Mouse (Mus musculus) small intestine, adult 2 months (tissue): ENCODE measurements around the gene Stc2.

Source experiments
- CTCF ChIP-seq: fragments of 200-500 bp; IDR thresholded peaks from 2 replicates; pipeline ENCODE4 v1.5.1; 2012; ENCODE audit warnings: low read depth, mild to moderate bottlenecking, control low read depth, inconsistent platforms, low read length, moderate library complexity, mixed read lengths; ENCODE audit not compliant: insufficient replicate concordance, insufficient read length; ENCODE audit errors: extremely low read depth
- POLR2A ChIP-seq: fragments of 200-500 bp; IDR thresholded peaks from 2 replicates; pipeline ENCODE4 v1.6.1; 2012; ENCODE audit warnings: low read depth, mild to moderate bottlenecking, control low read depth, inconsistent platforms, low read length, moderate library complexity

GRCm38 (mm10) chr11:31362330-31362729 is 7.5 kb downstream of the Stc2 start:
- TF ChIP-seq CTCF (no peak), POLR2A (no peak)
